Mouse (Mus musculus): ENCODE measurements around the gene Cmip.

GRCm38 (mm10) chr8:117348718-117349394 is 92.0 kb downstream of the Cmip start:
- TF ChIP-seq CTCF (conservative IDR thresholded peaks at IDR 0.05; ENCODE audit: insufficient read depth, insufficient read length, low read depth, low read length) = no peak
- TF ChIP-seq POLR2A (IDR thresholded peaks at IDR 0.05; ENCODE audit: low read depth, low read length) = no peak
